Mouse (Mus musculus) forebrain, embryonic 15.5 days (tissue): ENCODE measurements around the gene Bcas3. TPM values are rescaled to one million over a fixed set of nuclear protein-coding genes. Genes with fewer than 3 reads are reported as not detected.

Source experiments
- ATAC-seq: fragments of 200-750 bp; cut with Nextera tagmentation; replicated peaks from 2 replicates; pipeline ENCODE4 v1.8.0; 2017; ENCODE audit warnings: mild to moderate bottlenecking, moderate TSS enrichment, moderate library complexity
- H3K27ac ChIP-seq: fragments of 300-500 bp; sonication (generic); replicated peaks from 2 replicates; pipeline ENCODE4 v1.5.1; 2015; ENCODE audit warnings: mild to moderate bottlenecking, inconsistent platforms
- H3K27me3 ChIP-seq: fragments of 300-500 bp; sonication (generic); 2 replicates; pipeline ENCODE4 v1.6.1; 2015; ENCODE audit warnings: inconsistent platforms
- H3K36me3 ChIP-seq: fragments of 300-500 bp; sonication (generic); 2 replicates; pipeline ENCODE4 v1.6.1; 2015; ENCODE audit warnings: mild to moderate bottlenecking, inconsistent platforms
- H3K4me1 ChIP-seq: fragments of 300-500 bp; sonication (generic); 2 replicates; pipeline ENCODE4 v1.6.1; 2015; ENCODE audit warnings: inconsistent platforms
- H3K4me2 ChIP-seq: fragments of 300-500 bp; sonication (generic); replicated peaks from 2 replicates; pipeline ENCODE4 v1.6.1; 2015; ENCODE audit warnings: mild to moderate bottlenecking, inconsistent platforms
- H3K4me3 ChIP-seq: fragments of 300-500 bp; sonication (generic); 2 replicates; pipeline ENCODE4 v1.5.1; 2015; ENCODE audit warnings: mild to moderate bottlenecking, inconsistent platforms
- H3K9ac ChIP-seq: fragments of 300-500 bp; sonication (generic); replicated peaks from 2 replicates; pipeline ENCODE4 v1.6.1; 2015; ENCODE audit warnings: mild to moderate bottlenecking, inconsistent platforms
- H3K9me3 ChIP-seq: fragments of 300-500 bp; sonication (generic); 2 replicates; pipeline ENCODE4 v1.6.1; 2016; ENCODE audit warnings: inconsistent platforms
- WGBS: fragments of 180-500 bp; shearing (Covaris S2); methylation state at CpG from one replicate; pipeline ENCODE4 v1.1.7; 2015; ENCODE audit warnings: mixed read lengths; 5-methylcytosine and 5-hydroxymethylcytosine counted together
- polyA plus RNA-seq: library from polyadenylated mRNA; unstranded; fragments of >200 nt; fragmentation: Nextera tagmentation; extraction: Ambion mirVana; gene quantifications from 2 replicates; pipeline ENCODE4 v1.2.1, GENCODE M21; 2015

Bcas3 gene
- 25.3 and 30.1 TPM in 2 replicates for polyA plus RNA-seq

GRCm38 (mm10) chr11:85352539-85353380 is at the start of gene Bcas3:
Bcas3 (plus strand) TSS chr11:85353167.
- 0 out of 2 replicates have a peak, but pooled peaks cover 4% of the 10 kb centered on the region for H3K36me3 ChIP-seq
- no peaks in the 10 kb centered on the region for H3K9me3 ChIP-seq
- ATAC-seq: peak; percentile 99
- H3K27ac ChIP-seq: peak within 1 kb of the TSS; percentile 55
- peak within 1 kb of the TSS; percentile 83 for H3K4me2 ChIP-seq
- peaks cover 11% of the 10 kb centered on the region for H3K4me1 ChIP-seq
- no peaks in the 10 kb centered on the region for H3K27me3 ChIP-seq
- WGBS: under 1% methylated on average over 47 of the region's 47 CpGs
- peak within 1 kb of the TSS; percentile 72 for H3K9ac ChIP-seq
- H3K4me3 ChIP-seq: peak within 1 kb of the TSS; percentile 82

- ATAC-seq: no peak
- WGBS: 74% methylated on average over 4 of the region's 4 CpGs
Measured at GRCm38 (mm10) chr11:85306577-85307260, 46.2 kb upstream of the Bcas3 start.

GRCm38 (mm10) chr11:85308799-85309198 is 44.2 kb upstream of the Bcas3 start:
- H3K9ac ChIP-seq: no peak overlapping the region
- whole genome bisulfite sequencing: 68% methylated on average over 2 of the region's 2 CpGs
- H3K9me3 ChIP-seq: no peaks in the 10 kb centered on the region
- ATAC-seq: no peak
- H3K4me1 ChIP-seq: peaks cover 21% of the 10 kb centered on the region
- no peak overlapping the region for H3K4me2 ChIP-seq
- no peak overlapping the region for H3K4me3 ChIP-seq
- H3K36me3 ChIP-seq: no peaks in the 10 kb centered on the region
- no peaks in the 10 kb centered on the region for H3K27me3 ChIP-seq
- no peak overlapping the region for H3K27ac ChIP-seq

More at GRCm38 (mm10) chr11:85306577-85307260, 46.2 kb upstream of the Bcas3 start:
- H3K4me3 ChIP-seq: no peak overlapping the region
- H3K4me2 ChIP-seq: no peak overlapping the region
- no peaks in the 10 kb centered on the region for H3K27me3 ChIP-seq
- H3K27ac ChIP-seq: no peak overlapping the region
- no peak overlapping the region for H3K9ac ChIP-seq
- H3K36me3 ChIP-seq: no peaks in the 10 kb centered on the region
- H3K4me1 ChIP-seq: peaks cover 3% of the 10 kb centered on the region; the same call in 1 of the 2 replicates
- H3K9me3 ChIP-seq: no peaks in the 10 kb centered on the region

GRCm38 (mm10) chr11:85310407-85310712 is 42.6 kb upstream of the Bcas3 start:
- Histone ChIP-seq H3K27me3 (no peaks in the 10 kb centered on the region), H3K9ac (peak overlapping the region; percentile 66), H3K36me3 (no peaks in the 10 kb centered on the region), H3K4me3 (peak overlapping the region; percentile 99), H3K27ac (peak overlapping the region; percentile 72), H3K4me1 (peaks cover 29% of the 10 kb centered on the region), H3K4me2 (peak overlapping the region; percentile 99), H3K9me3 (no peaks in the 10 kb centered on the region)
- ATAC-seq: no peak
- under 1% methylated on average over 15 of the region's 15 CpGs for WGBS

GRCm38 (mm10) chr11:85310713-85311574 is 42.0 kb upstream of the Bcas3 start, which contains the start of gene Ppm1d:
Ppm1d (plus strand) TSS chr11:85311244.
- peaks cover 29% of the 10 kb centered on the region for H3K4me1 ChIP-seq
- no peaks in the 10 kb centered on the region for H3K27me3 ChIP-seq
- peak; percentile 93 for ATAC-seq
- under 1% methylated on average over 71 of the region's 78 CpGs for WGBS
- peak within 1 kb of the TSS; percentile 92 for H3K27ac ChIP-seq
- no peaks in the 10 kb centered on the region for H3K9me3 ChIP-seq
- peak within 1 kb of the TSS; percentile 99 for H3K4me3 ChIP-seq
- peak within 1 kb of the TSS; percentile 89 for H3K9ac ChIP-seq
- H3K36me3 ChIP-seq: no peaks in the 10 kb centered on the region
- H3K4me2 ChIP-seq: peak within 1 kb of the TSS; percentile 99

- H3K27ac ChIP-seq: peak overlapping the region; percentile 92
- H3K4me3 ChIP-seq: peak overlapping the region; percentile 99
- H3K9me3 ChIP-seq: no peaks in the 10 kb centered on the region
- no peaks in the 10 kb centered on the region for H3K27me3 ChIP-seq
- WGBS: under 1% methylated on average over 56 of the region's 56 CpGs
- peak overlapping the region; percentile 89 for H3K9ac ChIP-seq
- peak; percentile 58 for ATAC-seq
- no peaks in the 10 kb centered on the region for H3K36me3 ChIP-seq
- H3K4me1 ChIP-seq: peaks cover 29% of the 10 kb centered on the region
- peak overlapping the region; percentile 57 for H3K4me2 ChIP-seq
Measured at GRCm38 (mm10) chr11:85311645-85312490, 41.1 kb upstream of the Bcas3 start.

GRCm38 (mm10) chr11:85312818-85313217 is 40.1 kb upstream of the Bcas3 start:
- Histone ChIP-seq H3K9ac (peak overlapping the region; percentile 89), H3K4me3 (peak overlapping the region; percentile 99), H3K27me3 (no peaks in the 10 kb centered on the region), H3K36me3 (no peaks in the 10 kb centered on the region), H3K27ac (peak overlapping the region; percentile 92), H3K4me1 (peaks cover 29% of the 10 kb centered on the region), H3K4me2 (peak overlapping the region; percentile 57), H3K9me3 (no peaks in the 10 kb centered on the region)
- 20% methylated on average over 2 of the region's 2 CpGs for WGBS
- ATAC-seq: 0 out of 2 replicates have a peak, but pooled peaks have one; percentile 44

- whole genome bisulfite sequencing: 85% methylated on average over 3 of the region's 3 CpGs
- Histone ChIP-seq H3K4me3 (peak overlapping the region; percentile 99), H3K36me3 (no peaks in the 10 kb centered on the region), H3K4me2 (peak overlapping the region; percentile 57), H3K27me3 (no peaks in the 10 kb centered on the region), H3K4me1 (peaks cover 29% of the 10 kb centered on the region), H3K9ac (peak overlapping the region; percentile 89), H3K27ac (peak overlapping the region; percentile 92; the same call in 1 of the 2 replicates), H3K9me3 (no peaks in the 10 kb centered on the region)
- no peak for ATAC-seq
Measured at GRCm38 (mm10) chr11:85313361-85313760, 39.6 kb upstream of the Bcas3 start.

- Histone ChIP-seq H3K4me2 (no peak overlapping the region), H3K4me3 (no peak overlapping the region), H3K4me1 (no peaks in the 10 kb centered on the region), H3K36me3 (no peaks in the 10 kb centered on the region), H3K9me3 (no peaks in the 10 kb centered on the region), H3K27me3 (no peaks in the 10 kb centered on the region), H3K9ac (no peak overlapping the region), H3K27ac (no peak overlapping the region)
- no peak for ATAC-seq
- 62% methylated on average over 9 of the region's 9 CpGs for WGBS
Measured at GRCm38 (mm10) chr11:85323567-85324330, 29.2 kb upstream of the Bcas3 start.

GRCm38 (mm10) chr11:85328717-85329116 is 24.2 kb upstream of the Bcas3 start:
- H3K36me3 ChIP-seq: peaks cover 13% of the 10 kb centered on the region
- H3K27me3 ChIP-seq: no peaks in the 10 kb centered on the region
- no peak for ATAC-seq
- H3K27ac ChIP-seq: no peak overlapping the region
- no peak overlapping the region for H3K4me2 ChIP-seq
- peaks cover 7% of the 10 kb centered on the region; the same call in 1 of the 2 replicates for H3K4me1 ChIP-seq
- WGBS: 81% methylated on average over 3 of the region's 3 CpGs
- H3K9ac ChIP-seq: no peak overlapping the region
- H3K9me3 ChIP-seq: no peaks in the 10 kb centered on the region
- H3K4me3 ChIP-seq: no peak overlapping the region
